Mouse (Mus musculus): ENCODE measurements around the gene Gm11555. TPM values are rescaled to one million over a fixed set of nuclear protein-coding genes. Genes with fewer than 3 reads are reported as not detected.
"Not testable (repeated sequence)": the region's sequence is repeated elsewhere in the genome, so short reads cannot be mapped to it uniquely, and the experiment has no call there.

The Gm11555 gene
- polyA plus RNA-seq, 1 experiment from 2014 or later: not detected

GRCm38 (mm10) chr11:99620335-99620734, 29.7 kb downstream of the Gm11555 start, which contains the start of gene Gm11562:
Gm11562 (minus strand) TSS chr11:99620435.
- no peak for ATAC-seq (replicated peaks; ENCODE audit: low FRiP score)
- WGBS: 89% methylated on average over 2 of the region's 2 CpGs
- Histone ChIP-seq H3K9ac (ENCODE audit: low read length) (no peak within 1 kb of the TSS), H3K4me3 (ENCODE audit: low read depth, low read length) (no peak within 1 kb of the TSS), H3K4me1 (replicated peaks; ENCODE audit: control insufficient read depth, insufficient read depth, low read length) (no peaks in the 10 kb centered on the region), H3K27me3 (ENCODE audit: control insufficient read depth, insufficient read depth, low read length) (no peaks in the 10 kb centered on the region), H3K27ac (ENCODE audit: low read depth, low read length) (no peak within 1 kb of the TSS), H3K36me3 (ENCODE audit: control insufficient read depth, insufficient read depth, low read length) (no peaks in the 10 kb centered on the region), H3K9me3 (ENCODE audit: control insufficient read depth, low read length) (no peaks in the 10 kb centered on the region), H3K4me2 (ENCODE audit: low read depth, low read length, severe bottlenecking) (no peak within 1 kb of the TSS)
- no peak for DNase-seq (ENCODE audit: low spot score)

GRCm38 (mm10) chr11:99614796-99615363, 35.2 kb downstream of the Gm11555 start, which contains the start of gene Krtap2-4:
Krtap2-4 (minus strand) TSS chr11:99614846.
- 72% methylated on average over 3 of the region's 3 CpGs for whole genome bisulfite sequencing

DNA sequence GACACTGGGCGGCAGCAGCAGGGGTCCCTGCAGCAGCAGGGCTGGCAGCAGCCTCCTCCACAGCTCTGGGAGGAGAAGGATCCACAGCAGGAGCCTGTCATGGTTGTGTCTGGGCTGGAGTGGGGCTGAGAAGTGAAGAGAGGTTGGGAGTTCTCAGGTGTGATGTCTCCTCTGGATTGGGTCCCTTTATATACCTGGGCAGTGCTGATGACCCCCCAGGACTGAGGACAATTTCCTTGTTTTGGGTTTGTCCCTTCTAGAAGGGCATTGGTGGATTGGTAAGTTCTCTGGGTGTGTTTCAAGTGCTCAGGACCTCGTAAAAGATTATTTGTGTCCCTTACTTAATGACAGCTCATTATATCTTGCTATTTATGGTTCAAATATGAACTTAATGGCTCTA, 39.9 kb downstream of the Gm11555 start, which contains the start of gene Gm11937:
Gene Gm11937, minus strand, starts transcription at position 101 of the 400 bp plus-strand sequence.
- not testable (repeated sequence) for H3K9me3 ChIP-seq (ENCODE audit: control insufficient read depth, low read length); H3K4me2 ChIP-seq (ENCODE audit: low read depth, low read length, severe bottlenecking); H3K36me3 ChIP-seq (ENCODE audit: control insufficient read depth, insufficient read depth, low read length); H3K27ac ChIP-seq (ENCODE audit: low read depth, low read length); DNase-seq (ENCODE audit: low spot score); ATAC-seq (replicated peaks; ENCODE audit: low FRiP score); H3K4me3 ChIP-seq (ENCODE audit: low read depth, low read length); H3K4me1 ChIP-seq (replicated peaks; ENCODE audit: control insufficient read depth, insufficient read depth, low read length); H3K9ac ChIP-seq (ENCODE audit: low read length); H3K27me3 ChIP-seq (ENCODE audit: control insufficient read depth, insufficient read depth, low read length)
- 78% methylated on average over 1 of the region's 2 CpGs for WGBS

More at GRCm38 (mm10) chr11:99614796-99615363, 35.2 kb downstream of the Gm11555 start, which contains the start of gene Krtap2-4:
- Histone ChIP-seq H3K4me3 (ENCODE audit: low read depth, low read length) (no peak within 1 kb of the TSS), H3K27me3 (ENCODE audit: control insufficient read depth, insufficient read depth, low read length) (no peaks in the 10 kb centered on the region), H3K27ac (ENCODE audit: low read depth, low read length) (no peak within 1 kb of the TSS), H3K36me3 (ENCODE audit: control insufficient read depth, insufficient read depth, low read length) (no peaks in the 10 kb centered on the region), H3K9me3 (ENCODE audit: control insufficient read depth, low read length) (no peaks in the 10 kb centered on the region), H3K4me2 (ENCODE audit: low read depth, low read length, severe bottlenecking) (no peak within 1 kb of the TSS), H3K4me1 (replicated peaks; ENCODE audit: control insufficient read depth, insufficient read depth, low read length) (no peaks in the 10 kb centered on the region), H3K9ac (ENCODE audit: low read length) (no peak within 1 kb of the TSS)
- no peak for ATAC-seq (replicated peaks; ENCODE audit: low FRiP score)
- no peak for DNase-seq (ENCODE audit: low spot score)

DNA sequence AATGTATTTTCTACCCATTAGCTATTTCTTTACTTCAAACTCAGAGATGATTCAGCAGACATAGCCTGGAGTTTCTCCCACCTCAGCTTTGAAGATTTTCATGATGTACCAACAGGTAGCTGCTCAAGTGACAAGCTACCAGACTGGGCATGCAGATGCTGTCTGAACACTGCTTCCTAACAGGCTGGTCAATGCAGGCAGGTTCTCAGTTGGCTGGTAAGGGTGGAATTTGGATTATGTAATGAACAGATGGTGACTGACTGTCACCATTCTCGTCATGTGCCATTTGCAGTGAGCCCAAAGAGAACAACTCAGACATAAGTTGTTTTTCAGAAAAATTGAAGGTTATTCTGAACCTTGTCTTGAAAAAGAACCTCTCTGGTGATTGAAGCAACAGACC, 40.9 kb downstream of the Gm11555 start:
- no peak overlapping the region for H3K27ac ChIP-seq (ENCODE audit: low read depth, low read length)
- ATAC-seq (replicated peaks; ENCODE audit: low FRiP score) (no peak), DNase-seq (ENCODE audit: low spot score) (no peak)
- WGBS: 78% methylated on average over 1 of the region's 1 CpGs
- H3K4me2 ChIP-seq (ENCODE audit: low read depth, low read length, severe bottlenecking): no peak overlapping the region
- no peak overlapping the region for H3K9ac ChIP-seq (ENCODE audit: low read length)
- no peaks in the 10 kb centered on the region for H3K4me1 ChIP-seq (replicated peaks; ENCODE audit: control insufficient read depth, insufficient read depth, low read length)
- no peak overlapping the region for H3K4me3 ChIP-seq (ENCODE audit: low read depth, low read length)
- H3K9me3 ChIP-seq (ENCODE audit: control insufficient read depth, low read length): no peaks in the 10 kb centered on the region
- H3K36me3 ChIP-seq (ENCODE audit: control insufficient read depth, insufficient read depth, low read length): no peaks in the 10 kb centered on the region
- no peaks in the 10 kb centered on the region for H3K27me3 ChIP-seq (ENCODE audit: control insufficient read depth, insufficient read depth, low read length)

DNA sequence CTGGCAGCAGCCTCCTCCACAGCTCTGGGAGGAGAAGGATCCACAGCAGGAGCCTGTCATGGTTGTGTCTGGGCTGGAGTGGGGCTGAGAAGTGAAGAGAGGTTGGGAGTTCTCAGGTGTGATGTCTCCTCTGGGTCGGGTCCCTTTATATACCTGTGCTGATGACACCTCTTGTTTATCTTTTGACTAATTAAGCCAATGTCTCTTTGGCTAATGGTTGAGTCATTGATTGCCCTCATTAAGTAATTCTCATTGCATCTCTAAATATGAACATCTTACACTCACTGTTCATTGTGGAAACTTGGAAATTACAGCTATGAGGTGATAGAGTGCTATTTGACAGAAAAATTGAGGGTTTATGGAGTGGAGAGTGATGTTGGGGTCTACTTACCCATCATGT, 46.8 kb downstream of the Gm11555 start, which contains the start of gene Gm11938:
Gene Gm11938, minus strand, starts transcription at position 101 of the 400 bp plus-strand sequence.
- not testable (repeated sequence) for H3K9me3 ChIP-seq (ENCODE audit: control insufficient read depth, low read length); H3K4me1 ChIP-seq (replicated peaks; ENCODE audit: control insufficient read depth, insufficient read depth, low read length); H3K4me2 ChIP-seq (ENCODE audit: low read depth, low read length, severe bottlenecking); H3K9ac ChIP-seq (ENCODE audit: low read length); ATAC-seq (replicated peaks; ENCODE audit: low FRiP score); H3K27me3 ChIP-seq (ENCODE audit: control insufficient read depth, insufficient read depth, low read length); DNase-seq (ENCODE audit: low spot score); H3K27ac ChIP-seq (ENCODE audit: low read depth, low read length); H3K4me3 ChIP-seq (ENCODE audit: low read depth, low read length); H3K36me3 ChIP-seq (ENCODE audit: control insufficient read depth, insufficient read depth, low read length)
- 80% methylated on average over 1 of the region's 1 CpGs for WGBS

Other genes starting within 250 kb of the Gm11555 start
- gene Krt12, start 228.0 kb downstream of the Gm11555 start, polyA plus RNA-seq (2014; fragmentation: Nextera tagmentation; extraction: Ambion mirVana): 0.09 TPM in 1 of 2 replicates, not detected in the other
- 0.51 and 0.59 TPM in 2 replicates for gene Krt20, start 212.1 kb downstream of the Gm11555 start, polyA plus RNA-seq (2014; fragmentation: Nextera tagmentation; extraction: Ambion mirVana)
- gene Krt23, start 157.1 kb downstream of the Gm11555 start, polyA plus RNA-seq (2014; fragmentation: Nextera tagmentation; extraction: Ambion mirVana): not detected in 2 replicates
- gene Krt39, start 128.9 kb downstream of the Gm11555 start, polyA plus RNA-seq (2014; fragmentation: Nextera tagmentation; extraction: Ambion mirVana): not detected in 2 replicates
- gene Krt40, start 107.1 kb downstream of the Gm11555 start, polyA plus RNA-seq (2014; fragmentation: Nextera tagmentation; extraction: Ambion mirVana): not detected in 2 replicates
- not detected in 2 replicates for gene Krtap3-3, start 99.4 kb downstream of the Gm11555 start, polyA plus RNA-seq (2014; fragmentation: Nextera tagmentation; extraction: Ambion mirVana)
- gene Krtap3-2, start 93.4 kb downstream of the Gm11555 start, polyA plus RNA-seq (2014; fragmentation: Nextera tagmentation; extraction: Ambion mirVana): not detected in 2 replicates
- gene Gm11939, start 90.8 kb downstream of the Gm11555 start, polyA plus RNA-seq (2014; fragmentation: Nextera tagmentation; extraction: Ambion mirVana): not detected in 2 replicates
- gene Krtap3-1, start 83.6 kb downstream of the Gm11555 start, polyA plus RNA-seq (2014; fragmentation: Nextera tagmentation; extraction: Ambion mirVana): not detected in 2 replicates
- gene Krtap1-5, start 69.2 kb downstream of the Gm11555 start, polyA plus RNA-seq (2014; fragmentation: Nextera tagmentation; extraction: Ambion mirVana): not detected in 2 replicates
- gene Krtap1-4, start 66.6 kb downstream of the Gm11555 start, polyA plus RNA-seq (2014; fragmentation: Nextera tagmentation; extraction: Ambion mirVana): not detected in 2 replicates
- not detected in 2 replicates for gene Krtap1-3, start 58.9 kb downstream of the Gm11555 start, polyA plus RNA-seq (2014; fragmentation: Nextera tagmentation; extraction: Ambion mirVana)
- not detected in 2 replicates for gene Krtap9-3, start 52.1 kb downstream of the Gm11555 start, polyA plus RNA-seq (2014; fragmentation: Nextera tagmentation; extraction: Ambion mirVana)
- not detected in 2 replicates for gene Gm11938, start 46.9 kb downstream of the Gm11555 start, polyA plus RNA-seq (2014; fragmentation: Nextera tagmentation; extraction: Ambion mirVana)
- not detected in 2 replicates for gene Gm11937, start 40.0 kb downstream of the Gm11555 start, polyA plus RNA-seq (2014; fragmentation: Nextera tagmentation; extraction: Ambion mirVana)
- not detected in 2 replicates for gene Krtap2-4, start 35.4 kb downstream of the Gm11555 start, polyA plus RNA-seq (2014; fragmentation: Nextera tagmentation; extraction: Ambion mirVana)
- gene Gm11562, start 29.8 kb downstream of the Gm11555 start, polyA plus RNA-seq (2014; fragmentation: Nextera tagmentation; extraction: Ambion mirVana): not detected in 2 replicates
- gene Krtap4-1, start 22.0 kb downstream of the Gm11555 start, polyA plus RNA-seq (2014; fragmentation: Nextera tagmentation; extraction: Ambion mirVana): not detected in 2 replicates
- not detected in 2 replicates for gene Krtap4-2, start 15.2 kb downstream of the Gm11555 start, polyA plus RNA-seq (2014; fragmentation: Nextera tagmentation; extraction: Ambion mirVana)
- not detected in 2 replicates for gene Krtap4-7, start 6.1 kb downstream of the Gm11555 start, polyA plus RNA-seq (2014; fragmentation: Nextera tagmentation; extraction: Ambion mirVana)
- gene Gm11563, start 8.7 kb upstream of the Gm11555 start, polyA plus RNA-seq (2014; fragmentation: Nextera tagmentation; extraction: Ambion mirVana): not detected in 2 replicates
- gene Krtap4-6, start 15.7 kb upstream of the Gm11555 start, polyA plus RNA-seq (2014; fragmentation: Nextera tagmentation; extraction: Ambion mirVana): not detected in 2 replicates
- gene Gm14190, start 40.5 kb upstream of the Gm11555 start, polyA plus RNA-seq (2014; fragmentation: Nextera tagmentation; extraction: Ambion mirVana): not detected in 2 replicates
- gene Gm14180, start 84.1 kb upstream of the Gm11555 start, polyA plus RNA-seq (2014; fragmentation: Nextera tagmentation; extraction: Ambion mirVana): not detected in 2 replicates
- gene Gm11595, start 122.7 kb upstream of the Gm11555 start, polyA plus RNA-seq (2014; fragmentation: Nextera tagmentation; extraction: Ambion mirVana): not detected in 2 replicates
- gene Krtap4-8, start 130.5 kb upstream of the Gm11555 start, polyA plus RNA-seq (2014; fragmentation: Nextera tagmentation; extraction: Ambion mirVana): not detected in 2 replicates
- not detected in 2 replicates for gene Krtap4-9, start 135.0 kb upstream of the Gm11555 start, polyA plus RNA-seq (2014; fragmentation: Nextera tagmentation; extraction: Ambion mirVana)
- not detected in 2 replicates for gene Gm11596, start 143.2 kb upstream of the Gm11555 start, polyA plus RNA-seq (2014; fragmentation: Nextera tagmentation; extraction: Ambion mirVana)
- gene Gm11569, start 148.7 kb upstream of the Gm11555 start, polyA plus RNA-seq (2014; fragmentation: Nextera tagmentation; extraction: Ambion mirVana): not detected in 2 replicates
- gene Gm11554, start 154.2 kb upstream of the Gm11555 start, polyA plus RNA-seq (2014; fragmentation: Nextera tagmentation; extraction: Ambion mirVana): not detected in 2 replicates
- gene Krtap4-13, start 159.7 kb upstream of the Gm11555 start, polyA plus RNA-seq (2014; fragmentation: Nextera tagmentation; extraction: Ambion mirVana): not detected in 2 replicates
- gene Gm11564, start 165.4 kb upstream of the Gm11555 start, polyA plus RNA-seq (2014; fragmentation: Nextera tagmentation; extraction: Ambion mirVana): not detected in 2 replicates
- gene 2300003K06Rik, start 187.8 kb upstream of the Gm11555 start, polyA plus RNA-seq (2014; fragmentation: Nextera tagmentation; extraction: Ambion mirVana): not detected in 2 replicates
- not detected in 2 replicates for gene Krtap4-16, start 201.4 kb upstream of the Gm11555 start, polyA plus RNA-seq (2014; fragmentation: Nextera tagmentation; extraction: Ambion mirVana)
- not detected in 2 replicates for gene Gm11568, start 207.7 kb upstream of the Gm11555 start, polyA plus RNA-seq (2014; fragmentation: Nextera tagmentation; extraction: Ambion mirVana)
- gene Gm11559, start 214.2 kb upstream of the Gm11555 start, polyA plus RNA-seq (2014; fragmentation: Nextera tagmentation; extraction: Ambion mirVana): not detected in 2 replicates
- not detected in 2 replicates for gene Krtap9-1, start 223.2 kb upstream of the Gm11555 start, polyA plus RNA-seq (2014; fragmentation: Nextera tagmentation; extraction: Ambion mirVana)
- not detected in 2 replicates for gene Gm11567, start 229.0 kb upstream of the Gm11555 start, polyA plus RNA-seq (2014; fragmentation: Nextera tagmentation; extraction: Ambion mirVana)